Mouse (Mus musculus) small intestine, adult 2 months (tissue): Measurements from ENCODE around the gene Apold1. TPM values are rescaled to one million over a fixed set of nuclear protein-coding genes. Genes with fewer than 3 reads are reported as not detected.

Experiments
- H3K27ac ChIP-seq: fragments of 200-500 bp; 2 replicates; pipeline ENCODE4 v1.5.1; 2012; ENCODE audit warnings: low read depth, low read length, control low read depth, inconsistent platforms; ENCODE audit not compliant: insufficient read depth
- H3K27me3 ChIP-seq: fragments of 200-500 bp; 2 replicates; pipeline ENCODE4 v1.6.1; 2012; ENCODE audit warnings: mild to moderate bottlenecking, moderate library complexity, low read length, inconsistent platforms; ENCODE audit not compliant: control insufficient read depth, insufficient read depth
- H3K36me3 ChIP-seq: fragments of 200-500 bp; 2 replicates; pipeline ENCODE4 v1.6.1; 2012; ENCODE audit warnings: mild to moderate bottlenecking, low read length, control low read depth, inconsistent platforms; ENCODE audit not compliant: control insufficient read depth, insufficient read depth
- H3K4me1 ChIP-seq: fragments of 200-500 bp; 2 replicates; pipeline ENCODE4 v1.6.1; 2012; ENCODE audit warnings: low read length, inconsistent platforms, mixed read lengths; ENCODE audit not compliant: control insufficient read depth, insufficient read depth, insufficient read length
- H3K4me3 ChIP-seq: fragments of 200-500 bp; 2 replicates; pipeline ENCODE4 v1.5.1; 2012; ENCODE audit warnings: low read depth, mild to moderate bottlenecking, control low read depth, inconsistent platforms, low read length, moderate library complexity
- CTCF ChIP-seq: fragments of 200-500 bp; IDR thresholded peaks from 2 replicates; pipeline ENCODE4 v1.5.1; 2012; ENCODE audit warnings: low read depth, mild to moderate bottlenecking, control low read depth, inconsistent platforms, low read length, moderate library complexity, mixed read lengths; ENCODE audit not compliant: insufficient replicate concordance, insufficient read length; ENCODE audit errors: extremely low read depth
- POLR2A ChIP-seq: fragments of 200-500 bp; IDR thresholded peaks from 2 replicates; pipeline ENCODE4 v1.6.1; 2012; ENCODE audit warnings: low read depth, mild to moderate bottlenecking, control low read depth, inconsistent platforms, low read length, moderate library complexity
- WGBS: fragments of 180-500 bp; shearing (Covaris S2); methylation state at CpG from one replicate; pipeline ENCODE4 v1.1.7; 2018; 5-methylcytosine and 5-hydroxymethylcytosine counted together
- polyA plus RNA-seq: library from polyadenylated mRNA; depleted of rRNA; stranded (reverse); fragments of >200 nt; gene quantifications from 2 replicates; pipeline ENCODE4 v1.2.3, GENCODE M21; 2012

Gene Apold1
- polyA plus RNA-seq, 1 experiment = 0.63 TPM

- Histone ChIP-seq H3K4me1 (no peaks in the 10 kb centered on the region), H3K27ac (no peak overlapping the region), H3K4me3 (no peak overlapping the region), H3K36me3 (no peaks in the 10 kb centered on the region), H3K27me3 (no peaks in the 10 kb centered on the region)
- 92% methylated on average over 4 of the region's 4 CpGs for WGBS
- TF ChIP-seq CTCF (no peak), POLR2A (no peak)
Measured at GRCm38 (mm10) chr6:134956388-134956787, 25.1 kb upstream of the Apold1 start.

GRCm38 (mm10) chr6:134961286-134961685 lies 20.2 kb upstream of the Apold1 start:
- TF ChIP-seq POLR2A (no peak), CTCF (no peak)
- Histone ChIP-seq H3K36me3 (no peaks in the 10 kb centered on the region), H3K4me1 (no peaks in the 10 kb centered on the region), H3K27me3 (no peaks in the 10 kb centered on the region), H3K4me3 (no peak overlapping the region), H3K27ac (no peak overlapping the region)
- WGBS = 77% methylated on average over 5 of the region's 5 CpGs

GRCm38 (mm10) chr6:134961858-134962517 lies 19.5 kb upstream of the Apold1 start:
- Histone ChIP-seq H3K27ac (no peak overlapping the region), H3K4me1 (no peaks in the 10 kb centered on the region), H3K36me3 (no peaks in the 10 kb centered on the region), H3K4me3 (no peak overlapping the region), H3K27me3 (no peaks in the 10 kb centered on the region)
- WGBS = 56% methylated on average over 9 of the region's 9 CpGs
- no peak for TF ChIP-seq POLR2A
- TF ChIP-seq CTCF = no peak

- no peaks in the 10 kb centered on the region for H3K27me3 ChIP-seq
- no peaks in the 10 kb centered on the region for H3K36me3 ChIP-seq
- 80% methylated on average over 5 of the region's 5 CpGs for WGBS
- TF ChIP-seq POLR2A (no peak), CTCF (no peak)
- H3K27ac ChIP-seq = no peak overlapping the region
- no peaks in the 10 kb centered on the region for H3K4me1 ChIP-seq
- no peak overlapping the region for H3K4me3 ChIP-seq
Measured at GRCm38 (mm10) chr6:134962518-134962893, 19.0 kb upstream of the Apold1 start.

GRCm38 (mm10) chr6:134963910-134964309 lies 17.6 kb upstream of the Apold1 start:
- H3K36me3 ChIP-seq = no peaks in the 10 kb centered on the region
- H3K4me1 ChIP-seq = no peaks in the 10 kb centered on the region
- H3K27me3 ChIP-seq = no peaks in the 10 kb centered on the region
- TF ChIP-seq POLR2A (no peak), CTCF (no peak)
- no peak overlapping the region for H3K4me3 ChIP-seq
- H3K27ac ChIP-seq = no peak overlapping the region
- 68% methylated on average over 2 of the region's 2 CpGs for WGBS

- Histone ChIP-seq H3K27me3 (no peaks in the 10 kb centered on the region), H3K4me3 (no peak overlapping the region), H3K36me3 (no peaks in the 10 kb centered on the region), H3K27ac (no peak overlapping the region), H3K4me1 (peaks cover 2% of the 10 kb centered on the region; the same call in 1 of the 2 replicates)
- TF ChIP-seq POLR2A = no peak
- no peak for TF ChIP-seq CTCF
- WGBS = 90% methylated on average over 5 of the region's 5 CpGs
Measured at GRCm38 (mm10) chr6:134966681-134967080, 14.8 kb upstream of the Apold1 start.

- TF ChIP-seq CTCF = no peak
- no peak for TF ChIP-seq POLR2A
- Histone ChIP-seq H3K27ac (no peak overlapping the region), H3K4me3 (no peak overlapping the region), H3K27me3 (no peaks in the 10 kb centered on the region), H3K4me1 (peaks cover 4% of the 10 kb centered on the region; the same call in 1 of the 2 replicates), H3K36me3 (no peaks in the 10 kb centered on the region)
- WGBS = 8% methylated on average over 1 of the region's 1 CpGs
Measured at GRCm38 (mm10) chr6:134968326-134968725, 13.2 kb upstream of the Apold1 start.
